Mouse (Mus musculus) hindbrain, embryonic 13.5 days (tissue): ENCODE data around the gene Rps8. TPM values are rescaled to one million over a fixed set of nuclear protein-coding genes. Genes with fewer than 3 reads are reported as not detected.
A peak's percentile ranks its signal among the peaks of the same experiment; 100 is the strongest.

Experiments used
- ATAC-seq: fragments of 200-750 bp; cut with Nextera tagmentation; 2 replicates; pipeline ENCODE4 v1.8.0; 2017; ENCODE audit warnings: moderate TSS enrichment; ENCODE audit not compliant: low FRiP score
- H3K27ac ChIP-seq: fragments of 300-500 bp; sonication (generic); 2 replicates; pipeline ENCODE4 v1.5.1; 2015; ENCODE audit warnings: inconsistent platforms, mild to moderate bottlenecking, moderate library complexity
- H3K27me3 ChIP-seq: fragments of 300-500 bp; sonication (generic); 2 replicates; pipeline ENCODE4 v1.6.1; 2015; ENCODE audit warnings: mild to moderate bottlenecking, inconsistent platforms
- H3K36me3 ChIP-seq: fragments of 300-500 bp; sonication (generic); 2 replicates; pipeline ENCODE4 v1.6.1; 2015; ENCODE audit warnings: mild to moderate bottlenecking, inconsistent platforms
- H3K4me1 ChIP-seq: fragments of 300-500 bp; sonication (generic); replicated peaks from 2 replicates; pipeline ENCODE4 v1.6.1; 2015; ENCODE audit warnings: inconsistent platforms
- H3K4me2 ChIP-seq: fragments of 300-500 bp; sonication (generic); 2 replicates; pipeline ENCODE4 v1.6.1; 2015; ENCODE audit warnings: inconsistent platforms, mild to moderate bottlenecking, moderate library complexity
- H3K4me3 ChIP-seq: fragments of 300-500 bp; sonication (generic); 2 replicates; pipeline ENCODE4 v1.5.1; 2015; ENCODE audit warnings: mild to moderate bottlenecking, inconsistent platforms
- H3K9ac ChIP-seq: fragments of 300-500 bp; sonication (generic); 2 replicates; pipeline ENCODE4 v1.6.1; 2015; ENCODE audit warnings: mild to moderate bottlenecking, inconsistent platforms
- H3K9me3 ChIP-seq: fragments of 300-500 bp; sonication (generic); 2 replicates; pipeline ENCODE4 v1.6.1; 2016; ENCODE audit warnings: inconsistent platforms
- WGBS: fragments of 180-500 bp; shearing (Covaris S2); methylation state at CpG from one replicate; pipeline ENCODE4 v1.1.7; 2015; 5-methylcytosine and 5-hydroxymethylcytosine counted together
- polyA plus RNA-seq: library from polyadenylated mRNA; unstranded; fragments of >200 nt; fragmentation: Nextera tagmentation; extraction: Ambion mirVana; gene quantifications from 2 replicates; pipeline ENCODE4 v1.2.1, GENCODE M21; 2015

Rps8 gene
- polyA plus RNA-seq, 1 experiment from 2014 or later: 608 TPM

DNA sequence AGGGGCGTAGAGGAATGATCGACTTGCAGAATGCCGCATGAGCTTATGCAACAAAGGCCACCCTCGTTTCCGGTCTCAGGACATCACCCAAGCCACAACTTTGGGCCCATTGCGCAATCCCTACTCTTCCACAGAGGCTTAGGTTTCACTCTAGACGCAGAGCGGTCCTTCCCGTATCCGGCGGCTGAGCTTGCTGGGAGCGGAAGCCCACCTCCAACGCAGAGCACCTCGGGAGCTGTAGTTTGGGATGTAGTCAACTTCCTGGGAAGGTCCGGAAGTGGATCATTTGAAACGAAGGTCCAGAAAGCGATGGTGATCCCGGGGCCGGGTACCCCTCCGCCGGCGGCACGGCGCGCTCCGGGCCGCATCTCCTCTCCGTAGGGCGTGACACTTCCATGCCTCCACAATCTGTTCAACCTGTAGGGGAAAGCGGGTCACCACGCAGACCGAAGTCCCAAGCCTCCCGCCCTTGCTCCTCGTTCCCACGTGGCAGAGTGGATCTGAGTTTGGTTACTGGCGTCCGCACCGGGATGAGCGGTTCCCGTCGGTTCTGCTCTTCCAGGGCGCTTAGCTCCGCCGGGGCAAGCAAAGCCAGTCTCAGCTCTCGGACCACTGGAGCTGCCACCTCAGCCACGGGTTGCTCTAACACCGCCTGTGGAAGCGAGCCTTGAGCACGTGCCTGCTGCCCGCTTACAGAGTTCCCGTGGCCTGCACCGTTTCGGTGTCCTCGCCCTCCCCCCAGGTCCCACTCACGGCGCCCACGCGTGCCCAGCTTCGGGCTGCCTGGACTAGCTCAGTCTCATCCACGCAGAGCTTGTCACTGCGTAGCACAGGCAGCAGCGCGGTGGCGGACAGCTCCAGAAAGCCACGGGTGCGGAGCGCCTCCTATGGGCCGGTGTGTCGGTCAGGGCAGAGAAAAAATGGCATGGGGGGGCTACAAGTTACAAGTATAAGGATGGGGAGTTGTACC is 35.3 kb downstream of the Rps8 start:
- WGBS: under 1% methylated on average over 69 of the region's 69 CpGs
- Histone ChIP-seq H3K36me3 (no peaks in the 10 kb centered on the region), H3K9ac (peak overlapping the region; percentile 77), H3K9me3 (no peaks in the 10 kb centered on the region), H3K4me3 (peak overlapping the region; percentile 62), H3K4me1 (peaks cover 27% of the 10 kb centered on the region), H3K27me3 (no peaks in the 10 kb centered on the region), H3K27ac (peak overlapping the region; percentile 94), H3K4me2 (peak overlapping the region; percentile 99)
- peak; percentile 93 for ATAC-seq

DNA sequence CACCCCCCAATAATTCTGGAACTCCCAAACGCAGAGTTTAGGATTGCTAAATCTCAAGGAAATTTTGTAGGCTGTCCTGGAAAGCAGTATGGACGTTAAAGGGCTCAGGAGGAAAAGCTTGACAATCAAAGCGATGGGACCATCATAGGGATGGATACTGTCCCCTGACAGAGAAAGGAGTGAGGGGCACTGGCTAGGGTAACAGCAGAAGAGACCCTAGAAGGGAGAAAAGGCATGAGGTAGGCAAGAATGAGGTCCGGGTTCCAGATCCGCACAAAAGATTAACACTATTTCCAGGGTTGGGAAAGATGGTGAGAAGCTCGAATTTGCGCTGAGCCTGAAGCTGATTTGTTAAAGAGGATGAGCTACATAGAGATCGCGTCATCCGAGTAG is 36.0 kb downstream of the Rps8 start:
- ATAC-seq: peak; percentile 57; the same call in 1 of the 2 replicates
- H3K27ac ChIP-seq: peak overlapping the region; percentile 94
- peaks cover 20% of the 10 kb centered on the region for H3K4me1 ChIP-seq
- H3K9me3 ChIP-seq: no peaks in the 10 kb centered on the region
- H3K4me2 ChIP-seq: peak overlapping the region; percentile 99
- peak overlapping the region; percentile 77 for H3K9ac ChIP-seq
- 6% methylated on average over 10 of the region's 10 CpGs for WGBS
- peaks cover under 1% of the 10 kb centered on the region; the same call in 1 of the 2 replicates for H3K36me3 ChIP-seq
- no peaks in the 10 kb centered on the region for H3K27me3 ChIP-seq
- H3K4me3 ChIP-seq: peak overlapping the region; percentile 62

DNA sequence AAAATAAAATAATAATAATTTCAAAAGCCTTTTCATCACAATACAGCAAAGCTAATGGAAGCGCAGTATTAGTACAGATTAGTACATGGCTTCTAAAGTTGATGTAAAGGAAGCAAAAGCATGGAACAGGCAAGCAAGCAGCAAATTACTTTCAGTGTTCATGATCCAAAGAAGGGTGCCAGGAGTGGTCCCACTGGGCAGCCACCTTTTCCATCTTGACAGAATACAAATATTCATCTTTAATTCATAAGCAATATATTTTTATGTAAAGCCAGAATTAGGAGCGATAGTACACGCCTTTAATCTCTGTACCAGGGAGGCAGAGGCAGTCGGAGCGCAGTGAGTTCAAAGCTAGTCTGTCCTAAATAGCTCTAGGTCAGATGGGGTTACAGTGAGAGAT is 36.4 kb downstream of the Rps8 start:
- H3K27me3 ChIP-seq: no peaks in the 10 kb centered on the region
- peak overlapping the region; percentile 94 for H3K27ac ChIP-seq
- H3K9ac ChIP-seq: peak overlapping the region; percentile 77
- 83% methylated on average over 5 of the region's 5 CpGs for WGBS
- H3K36me3 ChIP-seq: peaks cover 4% of the 10 kb centered on the region
- H3K9me3 ChIP-seq: no peaks in the 10 kb centered on the region
- peak overlapping the region; percentile 62 for H3K4me3 ChIP-seq
- H3K4me1 ChIP-seq: peaks cover 16% of the 10 kb centered on the region
- peak overlapping the region; percentile 99 for H3K4me2 ChIP-seq
- no peak for ATAC-seq

DNA sequence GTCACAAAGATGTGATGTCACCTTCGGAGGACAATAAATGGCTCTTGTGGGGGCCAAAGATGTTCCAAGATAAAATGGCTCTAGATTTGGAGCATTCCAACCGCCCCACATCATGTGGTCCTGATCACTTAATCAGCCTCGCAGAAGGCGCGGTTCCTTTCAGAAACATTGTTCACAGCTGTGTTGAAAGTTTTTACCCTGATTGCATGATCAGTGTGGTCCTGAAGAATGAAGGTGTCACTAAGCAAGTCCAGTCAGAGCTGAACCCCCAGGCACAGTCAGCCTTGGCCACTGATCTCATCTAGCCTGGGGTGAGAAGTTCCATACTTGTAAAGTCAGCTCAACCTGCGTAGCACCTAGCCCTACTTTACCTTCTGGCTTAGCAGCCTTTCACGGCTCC is 38.1 kb downstream of the Rps8 start:
- Histone ChIP-seq H3K27me3 (no peaks in the 10 kb centered on the region), H3K4me2 (no peak overlapping the region), H3K4me3 (no peak overlapping the region), H3K36me3 (peaks cover 19% of the 10 kb centered on the region), H3K9me3 (no peaks in the 10 kb centered on the region), H3K27ac (no peak overlapping the region), H3K9ac (no peak overlapping the region), H3K4me1 (peaks cover 13% of the 10 kb centered on the region)
- 95% methylated on average over 7 of the region's 7 CpGs for WGBS
- no peak for ATAC-seq

DNA sequence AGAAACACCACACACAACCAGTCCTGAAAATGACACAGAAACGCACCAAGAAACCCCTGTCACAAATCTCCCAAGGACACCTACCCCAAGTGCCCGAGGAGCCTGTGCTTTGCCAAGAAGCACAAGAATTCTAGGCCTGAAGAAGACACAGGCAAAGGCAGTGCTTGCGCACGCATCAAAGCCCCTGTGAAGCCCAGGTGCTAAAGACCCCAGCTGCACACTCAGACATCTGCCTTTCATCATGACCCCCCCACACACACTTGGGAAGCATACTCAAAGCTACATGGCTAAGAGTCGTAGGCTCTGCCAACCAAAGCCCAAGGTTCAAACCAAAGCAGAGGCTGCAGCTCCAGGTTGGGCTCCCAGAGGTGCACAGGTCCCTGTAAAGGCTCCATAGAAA is 40.5 kb downstream of the Rps8 start:
- H3K27me3 ChIP-seq: no peaks in the 10 kb centered on the region
- ATAC-seq: no peak
- H3K27ac ChIP-seq: no peak overlapping the region
- H3K9me3 ChIP-seq: no peaks in the 10 kb centered on the region
- 93% methylated on average over 5 of the region's 5 CpGs for WGBS
- peaks cover 6% of the 10 kb centered on the region for H3K4me1 ChIP-seq
- no peak overlapping the region for H3K9ac ChIP-seq
- H3K4me3 ChIP-seq: no peak overlapping the region
- H3K4me2 ChIP-seq: no peak overlapping the region
- H3K36me3 ChIP-seq: peaks cover 39% of the 10 kb centered on the region

DNA sequence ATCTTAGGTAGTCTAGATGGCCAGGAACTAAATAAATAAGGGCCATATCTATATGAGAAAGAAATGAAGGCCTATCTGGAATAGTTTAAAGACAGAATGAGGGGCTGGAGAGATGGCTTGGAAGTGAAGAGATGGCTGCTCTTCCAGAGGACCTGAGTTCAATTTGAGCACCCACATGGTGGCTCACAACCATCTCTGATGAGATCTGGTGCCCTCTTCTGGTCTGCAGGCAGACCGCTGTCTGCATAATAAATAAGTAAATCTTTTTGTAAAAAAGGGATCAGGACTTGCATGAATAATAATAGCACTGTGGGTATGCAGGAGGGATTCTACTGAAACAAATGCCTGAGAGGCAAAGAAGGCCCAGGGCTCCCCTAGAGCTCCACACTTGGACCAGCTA is 42.8 kb downstream of the Rps8 start:
- H3K36me3 ChIP-seq: peaks cover 63% of the 10 kb centered on the region
- no peaks in the 10 kb centered on the region for H3K4me1 ChIP-seq
- no peak overlapping the region for H3K4me3 ChIP-seq
- no peak overlapping the region for H3K27ac ChIP-seq
- no peak overlapping the region for H3K9ac ChIP-seq
- H3K4me2 ChIP-seq: no peak overlapping the region
- H3K9me3 ChIP-seq: no peaks in the 10 kb centered on the region
- ATAC-seq: no peak
- WGBS: 86% methylated on average over 1 of the region's 1 CpGs
- no peaks in the 10 kb centered on the region for H3K27me3 ChIP-seq

DNA sequence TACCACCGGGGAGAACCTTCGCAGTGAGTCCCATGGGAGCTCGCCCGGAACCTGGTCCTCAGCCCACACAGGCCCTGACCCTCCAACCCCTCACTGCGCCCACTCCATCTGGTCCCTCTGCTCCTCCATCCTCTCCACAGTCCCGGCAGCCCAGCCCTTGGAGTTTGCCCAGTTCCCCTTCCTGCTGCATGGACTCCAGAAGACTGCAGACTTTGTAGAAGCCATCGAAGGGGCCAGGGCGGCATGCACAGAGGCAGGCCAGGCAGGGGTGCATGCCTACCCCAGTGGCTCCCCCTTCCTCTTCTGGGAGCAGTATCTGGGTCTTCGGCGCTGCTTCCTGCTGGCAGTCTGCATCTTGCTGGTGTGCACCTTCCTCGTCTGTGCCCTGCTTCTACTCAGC is 45.1 kb downstream of the Rps8 start:
- Histone ChIP-seq H3K27me3 (no peaks in the 10 kb centered on the region), H3K9ac (no peak overlapping the region), H3K4me3 (no peak overlapping the region), H3K4me1 (no peaks in the 10 kb centered on the region), H3K9me3 (no peaks in the 10 kb centered on the region), H3K36me3 (peaks cover 67% of the 10 kb centered on the region), H3K4me2 (no peak overlapping the region), H3K27ac (no peak overlapping the region)
- 96% methylated on average over 11 of the region's 11 CpGs for WGBS
- no peak for ATAC-seq

DNA sequence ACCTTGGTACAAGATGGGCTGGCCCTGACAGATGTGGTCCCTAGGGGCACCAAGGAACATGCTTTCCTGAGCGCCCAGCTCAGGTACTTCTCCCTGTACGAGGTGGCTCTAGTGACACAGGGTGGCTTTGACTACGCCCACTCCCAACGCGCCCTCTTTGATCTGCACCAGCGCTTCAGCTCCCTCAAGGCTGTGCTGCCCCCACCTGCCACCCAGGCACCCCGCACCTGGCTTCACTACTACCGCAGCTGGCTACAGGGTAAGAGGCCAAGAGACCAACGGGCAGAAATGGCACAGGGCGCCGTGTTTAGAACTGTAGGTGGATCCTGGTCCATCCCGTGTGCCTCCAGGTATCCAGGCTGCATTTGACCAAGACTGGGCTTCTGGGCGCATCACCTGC is 45.8 kb downstream of the Rps8 start:
- Histone ChIP-seq H3K4me3 (no peak overlapping the region), H3K4me1 (peaks cover 7% of the 10 kb centered on the region), H3K9me3 (no peaks in the 10 kb centered on the region), H3K27ac (no peak overlapping the region), H3K4me2 (no peak overlapping the region), H3K36me3 (peaks cover 67% of the 10 kb centered on the region), H3K9ac (no peak overlapping the region), H3K27me3 (no peaks in the 10 kb centered on the region)
- no peak for ATAC-seq
- 92% methylated on average over 13 of the region's 13 CpGs for WGBS

DNA sequence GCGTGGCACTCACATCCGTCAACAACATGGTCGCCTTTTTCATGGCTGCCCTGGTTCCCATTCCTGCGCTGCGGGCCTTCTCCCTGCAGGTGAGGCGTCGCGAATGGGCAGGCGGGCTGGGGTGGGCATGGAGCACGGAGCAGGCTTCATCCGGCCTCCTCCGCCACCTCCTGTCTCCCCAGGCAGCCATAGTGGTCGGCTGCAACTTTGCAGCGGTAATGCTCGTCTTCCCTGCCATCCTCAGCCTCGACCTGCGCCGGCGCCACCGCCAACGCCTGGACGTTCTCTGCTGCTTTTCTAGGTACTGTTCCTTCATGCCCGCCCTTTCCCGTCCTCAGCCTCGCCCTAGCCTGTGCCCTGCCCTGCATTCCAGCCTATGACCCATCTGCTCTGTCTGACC is 46.7 kb downstream of the Rps8 start:
- H3K9ac ChIP-seq: no peak overlapping the region
- H3K9me3 ChIP-seq: no peaks in the 10 kb centered on the region
- H3K4me1 ChIP-seq: peaks cover 11% of the 10 kb centered on the region
- no peaks in the 10 kb centered on the region for H3K27me3 ChIP-seq
- ATAC-seq: no peak
- no peak overlapping the region for H3K4me2 ChIP-seq
- 95% methylated on average over 25 of the region's 25 CpGs for WGBS
- no peak overlapping the region for H3K27ac ChIP-seq
- H3K36me3 ChIP-seq: peaks cover 68% of the 10 kb centered on the region
- no peak overlapping the region for H3K4me3 ChIP-seq

DNA sequence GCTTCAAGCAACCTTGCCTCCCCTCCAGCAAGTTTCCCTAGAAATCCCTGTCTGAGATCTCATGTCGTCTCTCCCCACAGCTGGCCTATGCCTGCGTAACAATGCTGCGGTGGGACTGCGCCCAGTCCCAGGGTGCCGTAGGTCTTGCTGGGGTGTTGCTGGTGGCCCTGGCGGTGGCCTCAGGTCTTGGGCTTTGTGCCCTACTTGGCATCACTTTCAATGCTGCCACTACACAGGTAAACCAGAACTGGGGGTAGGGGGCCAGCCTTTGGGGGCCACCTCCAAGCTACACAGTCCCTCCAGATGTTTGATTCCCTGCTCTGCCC is 47.6 kb downstream of the Rps8 start:
- no peak for ATAC-seq
- WGBS: 90% methylated on average over 6 of the region's 6 CpGs
- H3K9ac ChIP-seq: no peak overlapping the region

DNA sequence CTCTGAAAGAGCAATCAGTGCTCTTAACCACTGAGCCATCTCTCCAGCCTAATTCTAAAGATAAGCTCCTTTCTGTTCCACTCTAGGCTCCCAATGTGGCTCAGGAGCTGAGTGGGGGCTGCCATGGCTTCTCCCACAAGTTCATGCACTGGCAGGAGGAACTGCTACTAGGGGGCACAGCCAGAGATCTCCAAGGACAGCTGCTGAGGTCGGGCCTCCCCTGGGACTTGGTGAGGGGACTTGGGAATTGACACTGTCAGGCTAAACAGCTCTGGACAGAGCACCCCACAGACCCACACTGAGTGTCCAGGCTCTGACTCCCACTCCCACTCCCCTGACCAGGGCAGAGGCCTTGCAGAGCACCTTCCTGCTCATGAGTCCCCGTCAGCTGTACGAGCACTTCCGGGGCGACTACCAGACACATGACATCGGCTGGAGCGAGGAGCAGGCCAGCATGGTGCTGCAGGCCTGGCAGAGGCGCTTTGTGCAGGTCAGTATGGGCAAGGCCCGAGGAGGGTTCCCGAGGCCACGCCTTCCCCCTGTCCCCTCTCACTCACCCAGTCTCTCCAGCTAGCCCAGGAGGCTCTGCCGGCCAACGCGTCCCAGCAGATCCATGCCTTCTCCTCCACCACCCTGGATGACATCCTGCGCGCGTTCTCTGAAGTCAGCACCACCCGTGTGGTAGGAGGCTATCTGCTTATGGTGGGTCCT is 48.1 kb downstream of the Rps8 start:
- Histone ChIP-seq H3K27ac (no peak overlapping the region), H3K27me3 (no peaks in the 10 kb centered on the region), H3K4me1 (peaks cover 11% of the 10 kb centered on the region), H3K9me3 (no peaks in the 10 kb centered on the region), H3K4me2 (no peak overlapping the region), H3K9ac (0 out of 2 replicates have a peak overlapping the region, but pooled peaks have one; percentile 24), H3K36me3 (peaks cover 57% of the 10 kb centered on the region), H3K4me3 (no peak overlapping the region)
- no peak for ATAC-seq
- 88% methylated on average over 18 of the region's 18 CpGs for WGBS

More for the DNA sequence above, 47.6 kb downstream of the Rps8 start:
- H3K4me2 ChIP-seq: no peak overlapping the region
- H3K27me3 ChIP-seq: no peaks in the 10 kb centered on the region
- H3K9me3 ChIP-seq: no peaks in the 10 kb centered on the region
- H3K27ac ChIP-seq: no peak overlapping the region
- H3K4me1 ChIP-seq: peaks cover 11% of the 10 kb centered on the region
- no peak overlapping the region for H3K4me3 ChIP-seq
- H3K36me3 ChIP-seq: peaks cover 60% of the 10 kb centered on the region

DNA sequence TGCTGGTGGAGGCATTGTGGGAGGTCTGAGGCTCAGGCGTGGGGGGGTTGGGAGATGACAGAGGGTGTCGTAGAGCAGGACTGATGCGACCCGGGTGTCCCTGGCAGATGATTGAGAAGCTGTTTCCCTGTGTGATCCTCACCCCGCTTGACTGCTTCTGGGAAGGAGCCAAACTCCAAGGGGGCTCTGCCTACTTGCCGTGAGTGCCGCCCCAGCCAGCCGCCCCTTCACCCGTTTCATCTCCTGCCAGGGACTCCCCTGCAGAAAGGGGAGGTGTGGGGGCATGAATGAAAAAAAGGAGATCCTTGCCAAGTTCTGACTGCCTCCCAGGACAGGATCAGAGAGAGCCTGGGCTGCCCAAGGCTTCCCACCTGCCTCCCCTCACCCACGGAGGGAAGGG is 50.9 kb downstream of the Rps8 start:
- no peak overlapping the region for H3K4me2 ChIP-seq
- H3K4me3 ChIP-seq: no peak overlapping the region
- peaks cover 15% of the 10 kb centered on the region for H3K4me1 ChIP-seq
- no peaks in the 10 kb centered on the region for H3K27me3 ChIP-seq
- H3K36me3 ChIP-seq: peaks cover 37% of the 10 kb centered on the region
- H3K9me3 ChIP-seq: no peaks in the 10 kb centered on the region
- no peak for ATAC-seq
- peak overlapping the region; percentile 24; the same call in 1 of the 2 replicates for H3K9ac ChIP-seq
- WGBS: 51% methylated on average over 10 of the region's 10 CpGs
- H3K27ac ChIP-seq: no peak overlapping the region
